Mouse (Mus musculus) ES-CJ7 (cell line): ENCODE results near the gene Pigq.
A peak's percentile ranks its signal among the peaks of the same experiment; 100 is the strongest.

Experiments
- DNase-seq: peaks from one replicate; pipeline ENCODE4 v3.0.0; 2011; ENCODE audit warnings: low read depth, low spot score

Gene Pigq

GRCm38 (mm10) chr17:25883824-25884223, 60.9 kb downstream of the Pigq start:
- DNase-seq: no peak

- no peak for DNase-seq
Observed at GRCm38 (mm10) chr17:25883268-25883667, 61.5 kb downstream of the Pigq start.

GRCm38 (mm10) chr17:25882306-25882705, 62.4 kb downstream of the Pigq start:
- DNase-seq: no peak

GRCm38 (mm10) chr17:25881691-25882090, 63.0 kb downstream of the Pigq start:
- DNase-seq: no peak

GRCm38 (mm10) chr17:25880913-25881641, 63.7 kb downstream of the Pigq start:
- DNase-seq: peak; percentile 73

- no peak for DNase-seq
Observed at GRCm38 (mm10) chr17:25880196-25880910, 64.4 kb downstream of the Pigq start, which contains the start of gene Wfikkn1. Wfikkn1 (minus strand) TSS chr17:25880858.

GRCm38 (mm10) chr17:25879750-25880149, 65.0 kb downstream of the Pigq start:
- no peak for DNase-seq

GRCm38 (mm10) chr17:25879261-25879660, 65.5 kb downstream of the Pigq start:
- DNase-seq: peak; percentile 90

GRCm38 (mm10) chr17:25878611-25879180, 66.0 kb downstream of the Pigq start:
- DNase-seq: no peak

GRCm38 (mm10) chr17:25877741-25878610, 66.8 kb downstream of the Pigq start:
- DNase-seq: no peak

GRCm38 (mm10) chr17:25877025-25877424, 67.7 kb downstream of the Pigq start:
- DNase-seq: no peak
